Mouse (Mus musculus) lung, embryonic 14.5 days (tissue): ENCODE results near the gene Usp32. TPM values are rescaled to one million over a fixed set of nuclear protein-coding genes. Genes with fewer than 3 reads are reported as not detected.

Experiments used
- ATAC-seq: fragments of 200-750 bp; cut with Nextera tagmentation; 2 replicates; pipeline ENCODE4 v1.8.0; 2017; ENCODE audit warnings: mild to moderate bottlenecking, moderate TSS enrichment, moderate library complexity; ENCODE audit not compliant: insufficient read depth
- DNase-seq: peaks from one replicate; pipeline ENCODE4 v3.0.0-alpha.2; 2015
- H3K27ac ChIP-seq: fragments of 300-500 bp; sonication (generic); 2 replicates; pipeline ENCODE4 v1.5.1; 2014; ENCODE audit warnings: low read depth, mild to moderate bottlenecking, moderate library complexity
- H3K27me3 ChIP-seq: fragments of 300-500 bp; sonication (generic); 2 replicates; pipeline ENCODE4 v1.6.1; 2014; ENCODE audit warnings: low read length, control low read depth; ENCODE audit not compliant: insufficient read depth
- H3K36me3 ChIP-seq: fragments of 300-500 bp; sonication (generic); 2 replicates; pipeline ENCODE4 v1.6.1; 2014; ENCODE audit warnings: control low read depth; ENCODE audit not compliant: insufficient read depth
- H3K4me1 ChIP-seq: fragments of 300-500 bp; sonication (generic); 2 replicates; pipeline ENCODE4 v1.6.1; 2014; ENCODE audit warnings: antibody characterized with exemption, control low read depth; ENCODE audit not compliant: insufficient read depth
- H3K4me2 ChIP-seq: fragments of 300-500 bp; sonication (generic); 2 replicates; pipeline ENCODE4 v1.6.1; 2014; ENCODE audit warnings: mild to moderate bottlenecking
- H3K4me3 ChIP-seq: fragments of 300-500 bp; sonication (generic); 2 replicates; pipeline ENCODE4 v1.5.1; 2014; ENCODE audit warnings: low read depth, low read length
- H3K9ac ChIP-seq: fragments of 300-500 bp; sonication (generic); 2 replicates; pipeline ENCODE4 v1.6.1; 2014
- H3K9me3 ChIP-seq: fragments of 300-500 bp; sonication (generic); 2 replicates; pipeline ENCODE4 v1.6.1; 2016; ENCODE audit warnings: low read depth, low read length, control low read depth
- CTCF ChIP-seq: IDR thresholded peaks from 2 replicates; pipeline ENCODE4 v1.5.1; 2016; ENCODE audit warnings: antibody characterized with exemption, low read depth
- WGBS: fragments of 180-500 bp; shearing (Covaris S2); extraction: QIAGEN DNeasy Blood & Tissue Kit; methylation state at CpG from one replicate; pipeline ENCODE4 v1.1.7; 2014; 5-methylcytosine and 5-hydroxymethylcytosine counted together
- polyA plus RNA-seq: library from polyadenylated mRNA; unstranded; fragments of >200 nt; fragmentation: Nextera tagmentation; extraction: Ambion mirVana; gene quantifications from 2 replicates; pipeline ENCODE4 v1.2.1, GENCODE M21; 2014

Gene Usp32
- polyA plus RNA-seq, 1 experiment from 2014 or later, result 5.5 TPM

DNA sequence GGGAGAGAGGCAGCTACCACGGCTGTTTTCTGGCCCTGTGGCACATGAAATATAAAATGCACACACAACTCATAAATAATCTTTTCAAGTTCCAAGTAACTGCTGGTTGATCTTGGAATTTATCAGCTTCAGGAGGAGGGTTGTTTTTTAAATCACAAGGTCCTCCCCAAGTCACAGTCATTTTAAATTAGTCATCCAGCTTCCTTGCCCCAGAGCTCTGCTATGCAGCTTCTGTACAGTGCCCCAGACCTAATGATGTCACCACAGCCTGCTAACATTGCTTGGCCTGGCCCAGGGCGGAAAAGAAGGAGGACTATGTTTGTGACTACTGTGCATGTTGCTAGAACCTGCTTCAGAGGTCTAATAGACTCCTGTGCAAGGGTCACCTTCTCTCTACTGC is 17.3 kb upstream of the Usp32 start:
- no peak overlapping the region for H3K4me3 ChIP-seq
- no peaks in the 10 kb centered on the region for H3K4me1 ChIP-seq
- H3K27me3 ChIP-seq, result no peaks in the 10 kb centered on the region
- no peak overlapping the region for H3K27ac ChIP-seq
- no peak for ATAC-seq
- no peaks in the 10 kb centered on the region for H3K36me3 ChIP-seq
- 49% methylated on average over 2 of the region's 2 CpGs for WGBS
- no peak overlapping the region for H3K9ac ChIP-seq
- no peak for TF ChIP-seq CTCF
- H3K4me2 ChIP-seq, result no peak overlapping the region
- H3K9me3 ChIP-seq, result no peaks in the 10 kb centered on the region
- DNase-seq, result no peak

DNA sequence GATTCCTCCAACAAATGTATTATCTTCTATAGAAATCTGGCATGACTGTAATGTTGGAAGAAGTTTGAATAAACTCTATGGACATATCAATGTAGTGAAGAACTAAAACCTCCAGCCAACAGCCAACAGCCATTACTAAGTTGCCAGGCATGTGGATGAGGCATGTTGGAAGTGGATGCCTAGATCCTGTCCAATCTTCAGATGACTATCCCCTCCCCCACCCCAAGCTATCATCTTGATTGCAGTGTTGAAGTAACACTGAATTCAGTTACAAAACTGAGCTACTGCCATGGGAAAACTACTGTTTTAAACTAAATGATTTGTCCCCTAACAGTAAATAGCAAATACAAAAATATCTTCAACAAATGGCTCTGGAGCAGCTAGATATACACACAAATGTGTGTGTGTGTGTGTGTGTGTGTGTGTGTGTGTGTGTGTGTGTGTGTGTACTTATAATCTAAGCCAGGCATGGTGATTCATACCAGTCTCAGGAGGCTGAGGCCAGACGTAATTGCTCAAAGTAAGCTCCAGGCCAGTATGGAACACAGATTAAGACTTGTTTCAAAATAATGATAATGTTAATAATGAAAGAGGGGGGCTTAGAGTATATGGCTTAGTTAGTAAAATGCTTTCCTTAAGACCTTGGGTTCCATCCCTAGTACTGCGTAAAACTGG is 12.4 kb upstream of the Usp32 start:
- Histone ChIP-seq H3K4me1 (no peaks in the 10 kb centered on the region), H3K36me3 (no peaks in the 10 kb centered on the region), H3K9me3 (no peaks in the 10 kb centered on the region), H3K27ac (no peak overlapping the region), H3K4me3 (no peak overlapping the region), H3K9ac (no peak overlapping the region), H3K27me3 (no peaks in the 10 kb centered on the region), H3K4me2 (no peak overlapping the region)
- ATAC-seq, result no peak
- WGBS, result 84% methylated on average over 2 of the region's 2 CpGs
- TF ChIP-seq CTCF, result no peak
- no peak for DNase-seq

DNA sequence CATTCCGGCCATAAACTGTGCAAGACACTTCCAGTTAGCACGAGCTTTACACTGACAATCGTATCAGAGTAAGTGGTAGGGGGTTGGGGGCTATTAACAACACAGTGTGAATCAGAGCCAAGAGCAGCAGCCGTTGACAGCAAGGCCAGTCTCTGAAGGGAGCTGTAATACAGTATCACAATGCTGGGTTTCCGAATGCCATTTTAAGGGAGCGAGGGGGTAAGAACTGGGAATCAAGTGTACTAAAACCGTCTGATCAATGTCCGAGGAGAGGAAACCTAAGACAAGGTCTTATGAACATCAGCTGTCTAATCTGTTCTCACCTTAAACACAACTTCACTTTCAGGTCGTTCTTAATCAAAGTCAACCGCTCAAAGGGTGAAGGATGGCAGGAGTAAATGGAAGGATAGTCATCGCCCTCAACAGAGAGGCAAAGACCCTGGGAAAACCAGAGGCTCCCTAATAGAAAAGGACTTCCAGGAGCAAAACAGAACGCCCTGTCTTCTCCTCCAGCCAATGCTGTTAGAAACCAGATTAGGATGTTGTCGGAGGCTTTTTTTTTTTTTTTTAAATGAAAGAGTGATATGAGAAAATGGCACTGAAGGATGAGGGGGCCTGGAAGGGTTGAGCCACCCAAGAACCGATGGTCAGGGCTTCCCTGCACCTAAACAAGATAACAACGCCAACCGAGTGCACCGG is 1.0 kb downstream of the Usp32 start:
- ATAC-seq (no peak), DNase-seq (peak; percentile 37)
- H3K36me3 ChIP-seq, result no peaks in the 10 kb centered on the region
- WGBS, result 2% methylated on average over 17 of the region's 17 CpGs
- H3K4me1 ChIP-seq, result peaks cover 5% of the 10 kb centered on the region; the same call in 1 of the 2 replicates
- H3K4me2 ChIP-seq, result peak overlapping the region; percentile 82
- H3K9ac ChIP-seq, result peak overlapping the region; percentile 78
- no peaks in the 10 kb centered on the region for H3K9me3 ChIP-seq
- no peak for TF ChIP-seq CTCF
- peak overlapping the region; percentile 67; the same call in 1 of the 2 replicates for H3K27ac ChIP-seq
- H3K4me3 ChIP-seq, result peak overlapping the region; percentile 79
- H3K27me3 ChIP-seq, result no peaks in the 10 kb centered on the region

DNA sequence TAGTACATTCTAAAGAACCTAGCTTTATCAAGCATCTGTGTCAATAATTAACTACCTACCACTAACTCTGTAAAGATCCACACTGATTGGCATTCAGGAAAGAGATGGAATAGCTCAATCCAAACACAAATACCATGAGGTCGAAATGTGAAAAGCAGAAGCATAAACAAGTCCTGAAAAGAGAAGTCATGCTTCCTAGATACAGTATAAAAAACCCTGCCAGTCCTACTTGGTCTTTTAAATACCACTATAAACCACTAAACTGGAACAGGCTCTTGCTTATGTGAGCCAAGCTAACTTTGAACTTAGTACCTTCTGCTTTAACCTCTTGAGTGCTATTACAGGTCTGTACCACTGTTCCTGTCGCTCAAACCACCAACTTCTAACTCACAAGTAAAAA is 8.4 kb downstream of the Usp32 start:
- no peak for ATAC-seq
- Histone ChIP-seq H3K27ac (no peak overlapping the region), H3K4me3 (no peak overlapping the region), H3K36me3 (no peaks in the 10 kb centered on the region), H3K9me3 (no peaks in the 10 kb centered on the region), H3K9ac (no peak overlapping the region), H3K4me1 (no peaks in the 10 kb centered on the region), H3K4me2 (no peak overlapping the region), H3K27me3 (no peaks in the 10 kb centered on the region)
- WGBS, result 53% methylated on average over 2 of the region's 2 CpGs
- no peak for DNase-seq
- no peak for TF ChIP-seq CTCF

DNA sequence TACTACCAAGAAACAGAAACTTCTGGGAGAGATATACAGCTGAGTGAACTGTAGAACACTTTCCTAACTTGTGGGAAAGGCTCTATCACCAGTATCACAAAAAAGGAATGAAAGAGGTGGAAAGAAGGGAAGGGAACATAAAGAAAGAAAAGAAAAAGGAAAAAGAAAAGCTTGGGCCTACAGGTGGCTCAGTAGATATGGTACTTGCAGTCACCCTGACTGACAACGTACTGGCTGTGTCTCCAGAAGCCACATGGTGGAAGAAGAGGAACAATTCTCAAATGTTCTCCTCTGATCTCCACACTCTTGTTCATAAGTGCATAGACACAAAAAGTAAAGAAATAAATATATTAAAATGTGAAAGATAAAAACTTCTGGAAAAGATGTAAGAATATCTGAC is 11.1 kb downstream of the Usp32 start:
- DNase-seq (no peak), ATAC-seq (no peak)
- no peak overlapping the region for H3K27ac ChIP-seq
- no peaks in the 10 kb centered on the region for H3K9me3 ChIP-seq
- H3K36me3 ChIP-seq, result no peaks in the 10 kb centered on the region
- no peak for TF ChIP-seq CTCF
- no peaks in the 10 kb centered on the region for H3K27me3 ChIP-seq
- no peak overlapping the region for H3K4me3 ChIP-seq
- H3K9ac ChIP-seq, result no peak overlapping the region
- H3K4me1 ChIP-seq, result no peaks in the 10 kb centered on the region
- H3K4me2 ChIP-seq, result no peak overlapping the region
- WGBS, result 85% methylated on average over 1 of the region's 1 CpGs

DNA sequence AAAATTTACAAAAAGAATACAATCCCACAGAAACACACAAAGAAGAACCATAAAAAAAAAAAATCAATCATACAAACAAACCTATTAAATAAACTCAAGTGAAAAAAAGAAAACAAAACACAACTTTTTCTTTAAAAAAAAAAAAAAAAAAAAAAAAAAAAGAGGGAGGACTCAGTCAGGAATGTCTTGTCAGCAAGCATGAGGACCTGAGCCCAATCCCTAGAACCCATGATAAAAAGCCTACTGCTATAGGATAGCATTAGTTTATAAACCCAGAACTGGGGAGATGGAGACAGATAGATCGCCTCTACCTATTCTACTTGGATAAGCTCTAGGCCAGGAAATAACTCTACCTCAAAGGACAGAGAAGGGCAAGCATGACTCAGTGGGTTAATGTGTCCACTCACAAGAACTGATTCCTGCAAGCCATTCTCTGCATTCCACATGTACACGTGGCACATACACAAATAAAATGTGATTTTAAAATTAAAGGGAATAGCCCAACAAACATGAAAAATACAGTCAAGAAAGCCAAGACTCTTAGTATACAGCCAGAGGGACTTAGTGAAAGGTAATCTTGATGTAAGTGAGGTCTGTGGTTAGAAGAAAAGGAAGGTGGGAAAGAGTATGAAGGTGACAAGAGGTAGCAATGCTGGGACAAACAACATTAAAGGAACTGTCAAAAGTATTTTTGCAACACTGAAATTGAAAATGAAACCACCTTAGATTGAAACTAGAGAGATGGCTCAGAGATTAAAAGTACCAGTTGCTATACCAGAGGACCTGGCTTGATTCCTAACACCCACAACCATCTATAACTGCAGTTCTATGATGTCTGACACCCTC is 13.5 kb downstream of the Usp32 start:
- 78% methylated on average over 2 of the region's 2 CpGs for WGBS
- TF ChIP-seq CTCF, result no peak
- Histone ChIP-seq H3K4me1 (no peaks in the 10 kb centered on the region), H3K27ac (no peak overlapping the region), H3K36me3 (no peaks in the 10 kb centered on the region), H3K4me3 (no peak overlapping the region), H3K27me3 (no peaks in the 10 kb centered on the region), H3K9ac (no peak overlapping the region), H3K4me2 (no peak overlapping the region), H3K9me3 (no peaks in the 10 kb centered on the region)
- ATAC-seq (no peak), DNase-seq (no peak)
